ENCODE assay signal across 8 mouse cellular contexts in the genomic region with DNA sequence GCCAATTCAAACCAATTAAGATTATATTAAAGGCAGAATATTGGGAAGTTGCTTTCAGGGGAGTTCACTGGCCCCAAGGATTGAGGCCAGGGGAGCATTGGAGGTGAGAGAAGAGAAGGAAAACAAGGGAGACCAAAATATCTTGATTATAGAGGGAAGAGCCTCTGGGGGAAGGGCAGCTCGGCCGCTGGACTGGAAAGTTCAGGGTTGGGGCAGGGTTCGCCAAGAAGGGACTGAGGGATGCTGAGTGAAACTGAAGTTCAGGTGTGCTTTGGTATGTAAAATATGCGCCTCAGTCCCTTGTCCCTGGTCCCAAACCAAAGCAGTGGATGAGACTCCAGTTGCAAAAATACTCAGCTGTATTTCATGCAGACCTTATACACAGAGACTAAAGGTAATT. TPM values are rescaled to one million over a fixed set of nuclear protein-coding genes. Genes with fewer than 3 reads are reported as not detected.
DNase-seq lines count a peak whose midpoint lies in the region; ATAC-seq lines count a peak whose summit lies in the region.
"Had no signal": no experiment of that assay in that cellular context is flagged by ENCODE, and none has a peak within 500 bp of the region (broad histone marks: within the 10 kb centered on the region; RNA-seq: fewer than 3 reads in every experiment).

No protein-coding gene starts in this region.

- no peak overlapping the region for H3K27ac ChIP-seq in lung, embryonic 15.5 days
- H3K27ac ChIP-seq in hindbrain, embryonic 12.5 days: no peak overlapping the region
- H3K27ac ChIP-seq in stomach, embryonic 14.5 days (ENCODE audit: low read length): no peak overlapping the region

- no peaks in the 10 kb centered on the region for H3K9me3 ChIP-seq in lung, embryonic 15.5 days
- no peaks in the 10 kb centered on the region for H3K9me3 ChIP-seq in hindbrain, embryonic 12.5 days (replicated peaks)
- no peaks in the 10 kb centered on the region for H3K9me3 ChIP-seq in stomach, embryonic 14.5 days (ENCODE audit: control insufficient read depth, low read depth, low read length)

- no peaks in the 10 kb centered on the region for H3K36me3 ChIP-seq in lung, embryonic 15.5 days
- no peaks in the 10 kb centered on the region for H3K36me3 ChIP-seq in hindbrain, embryonic 12.5 days
- H3K36me3 ChIP-seq in stomach, embryonic 14.5 days (ENCODE audit: control insufficient read depth, insufficient read depth, low read length): no peaks in the 10 kb centered on the region

- no peaks in the 10 kb centered on the region for H3K27me3 ChIP-seq in lung, embryonic 15.5 days
- no peaks in the 10 kb centered on the region for H3K27me3 ChIP-seq in hindbrain, embryonic 12.5 days
- H3K27me3 ChIP-seq in stomach, embryonic 14.5 days (ENCODE audit: control insufficient read depth, insufficient read depth, low read length): no peaks in the 10 kb centered on the region

- ATAC-seq in lung, embryonic 15.5 days (ENCODE audit: borderline replicate concordance, extremely low read depth, low FRiP score, low TSS enrichment): no peak
- no peak for ATAC-seq in hindbrain, embryonic 12.5 days (ENCODE audit: low FRiP score)
- ATAC-seq in stomach, embryonic 14.5 days (ENCODE audit: insufficient number of reproducible peaks, insufficient read depth, low FRiP score, low read depth): no peak

- H3K4me1 ChIP-seq in lung, embryonic 15.5 days: peaks cover 8% of the 10 kb centered on the region; the same call in 1 of the 2 replicates
- peaks cover 5% of the 10 kb centered on the region; the same call in 1 of the 2 replicates for H3K4me1 ChIP-seq in hindbrain, embryonic 12.5 days
- no peaks in the 10 kb centered on the region for H3K4me1 ChIP-seq in stomach, embryonic 14.5 days (ENCODE audit: control insufficient read depth, insufficient read depth, low read length)

- DNase-seq in lung, postnatal 4 days: no peak
- peak; percentile 38 to 58 for DNase-seq in kidney, postnatal 36 days
- no peak for DNase-seq in thymus, postnatal 4 days
- no peak for DNase-seq in left cerebral cortex, postnatal 4 days
- DNase-seq: adrenal gland, adult 2 months had no signal

- intact Hi-C loops in left cerebral cortex, postnatal 4 days (cut with DNase I): no loop called here

- H3K4me2 ChIP-seq in lung, embryonic 15.5 days: peak overlapping the region; percentile 80
- H3K4me2 ChIP-seq in hindbrain, embryonic 12.5 days (replicated peaks): peak overlapping the region; percentile 66
- H3K4me2 ChIP-seq in stomach, embryonic 14.5 days (replicated peaks; ENCODE audit: low read depth, low read length): peak overlapping the region; percentile 68; the same call in 1 of the 2 replicates

- 40% methylated on average over 4 of the region's 4 CpGs for WGBS in lung, embryonic 15.5 days
- 61% methylated on average over 4 of the region's 4 CpGs for WGBS in hindbrain, embryonic 12.5 days
- 59% methylated on average over 4 of the region's 4 CpGs for WGBS in stomach, embryonic 14.5 days

- no peak overlapping the region for H3K4me3 ChIP-seq in lung, embryonic 15.5 days
- H3K4me3 ChIP-seq in hindbrain, embryonic 12.5 days: no peak overlapping the region
- H3K4me3 ChIP-seq in stomach, embryonic 14.5 days (ENCODE audit: low read depth, low read length): no peak overlapping the region

- H3K9ac ChIP-seq in lung, embryonic 15.5 days: no peak overlapping the region
- no peak overlapping the region for H3K9ac ChIP-seq in hindbrain, embryonic 12.5 days
- no peak overlapping the region for H3K9ac ChIP-seq in stomach, embryonic 14.5 days (replicated peaks; ENCODE audit: low read depth, low read length)

RNA-seq across cellular contexts. Expression of a gene that starts 0.9 kb away (rescaled TPM):
- 23.9 and 25.1 TPM in 2 replicates for polyA plus RNA-seq in lung, embryonic 15.5 days (2015; fragmentation: Nextera tagmentation; extraction: Ambion mirVana)
- polyA plus RNA-seq in hindbrain, embryonic 12.5 days (2016; fragmentation: Nextera tagmentation; extraction: Ambion mirVana): 17.7 and 17.8 TPM in 2 replicates
- polyA plus RNA-seq in stomach, embryonic 14.5 days (2014; fragmentation: Nextera tagmentation; extraction: Ambion mirVana): 23.4 and 24.6 TPM in 2 replicates
- total RNA-seq in left cerebral cortex, postnatal 4 days (2021): 10 to 100 TPM; 22.9 to 23.5 TPM

Comparison
In these comparisons a context has a peak if more than half of its experiments do, and no peak if none do; other contexts are left out.
1. DNase-seq: peak in kidney, postnatal 36 days (2 of 2); none in lung, postnatal 4 days (0 of 2), thymus, postnatal 4 days (single experiment) and left cerebral cortex, postnatal 4 days (single experiment).
2. Peak in every context shown above with its lines, with median percentiles within 50 percentile points of each other: H3K4me2 ChIP-seq.